Mouse (Mus musculus) Patski (cell line): ENCODE measurements around the gene Poc1a. TPM values are rescaled to one million over a fixed set of nuclear protein-coding genes. Genes with fewer than 3 reads are reported as not detected.

Source experiments
- ATAC-seq: fragments of 100-300 bp; one replicate; pipeline ENCODE4 v1.8.0; 2021
- CTCF ChIA-PET: fragments of 350-600 bp; sonication (Branson Sonifier 250); formaldehyde crosslinking; loops from one replicate; lab custom pipeline; 2022; ENCODE audit warnings: inconsistent platforms; lab: Charles Lee
- POLR2A ChIA-PET: fragments of 350-600 bp; sonication (Branson Sonifier 250); formaldehyde crosslinking; loops from one replicate; lab custom pipeline; 2022; ENCODE audit warnings: antibody characterized with exemption, inconsistent platforms; lab: Charles Lee
- DNase-seq: peaks from one replicate; pipeline ENCODE4 v3.0.0-alpha.2; 2011; ENCODE audit warnings: low read depth, low spot score
- H3K27me3 ChIP-seq: fragments of 371-371 bp; one replicate; pipeline ENCODE4 v1.5.1; 2021
- CTCF ChIP-seq: fragments of 100-300 bp; IDR thresholded peaks from one replicate; pipeline ENCODE4 v1.5.1; 2021
- in situ Hi-C: fragments of 300-500 bp; cut with MboI; formaldehyde crosslinking; loops from 3 replicates; pipeline ENCODE4 v1.11.1; 2018; ENCODE audit warnings: low pct_unique_long_range_greater_than_20kb, mixed read lengths
- polyA plus RNA-seq: library from polyadenylated mRNA; unstranded; gene quantifications from one replicate; pipeline ENCODE4 v1.2.3, GENCODE M21; 2021

The Poc1a gene
- polyA plus RNA-seq, 1 experiment from 2014 or later, result 9.9 TPM

GRCm38 (mm10) chr9:106306662-106307351 is 25.9 kb downstream of the Poc1a start:
- POLR2A ChIA-PET, result interaction anchor here (1.0 kb wide), 1 partner anchor 62 kb away, joined by 4 read pairs; the partner anchor contains the start of gene Dusp7
- ATAC-seq (peak; percentile 49), DNase-seq (no peak)
- in situ Hi-C loops, result loop anchor here (5.0 kb wide), 2 partner anchors 40 to 115 kb away; no protein-coding TSS in a partner anchor
- CTCF ChIA-PET, result interaction anchor here (0.7 to 7.4 kb wide), 25 partner anchors 9 to 170 kb away, joined by 3 to 82 read pairs (median 5); partner anchors contain the start of genes Dusp7, Parp3 and Poc1a
- peak; percentile 98 for TF ChIP-seq CTCF
- H3K27me3 ChIP-seq, result no peaks in the 10 kb centered on the region

- POLR2A ChIA-PET, result no interaction called here
- no peak for TF ChIP-seq CTCF
- CTCF ChIA-PET, result interaction anchor here (0.8 to 7.4 kb wide), 3 partner anchors 20 to 112 kb away, joined by 3 to 82 read pairs (median 8); no protein-coding TSS in a partner anchor
- H3K27me3 ChIP-seq, result no peaks in the 10 kb centered on the region
- DNase-seq, result no peak
- no peak for ATAC-seq
- in situ Hi-C loops, result loop anchor here (5.0 kb wide), 2 partner anchors 39 to 114 kb away; no protein-coding TSS in a partner anchor
These were observed 27.3 kb downstream of the Poc1a start for GRCm38 (mm10) chr9:106308151-106308550.

DNA sequence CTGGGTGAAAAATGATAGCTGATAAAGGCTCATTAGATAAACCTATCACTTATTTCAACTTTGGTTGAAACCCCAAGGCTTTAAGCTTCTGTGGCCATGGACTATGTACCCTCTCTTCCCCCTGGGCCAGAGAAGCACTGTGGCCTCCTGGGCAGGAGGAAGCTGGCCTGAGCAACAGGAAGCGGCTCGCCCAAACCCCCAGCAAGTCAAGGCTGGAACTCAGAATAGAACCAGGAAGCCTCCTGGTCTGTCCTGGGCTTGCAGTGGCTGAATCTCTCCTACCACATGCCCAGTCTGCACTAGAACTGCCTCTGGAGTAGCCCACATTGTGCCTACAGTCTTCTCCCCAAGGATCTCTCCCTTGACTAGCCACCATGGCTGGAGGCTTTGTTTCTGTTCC is 27.7 kb downstream of the Poc1a start:
- TF ChIP-seq CTCF, result no peak
- in situ Hi-C loops, result loop anchor here (5.0 kb wide), 2 partner anchors 39 to 114 kb away; no protein-coding TSS in a partner anchor
- CTCF ChIA-PET, result interaction anchor here (0.8 to 7.4 kb wide), 2 partner anchors 20 to 111 kb away, joined by 3 to 82 read pairs; no protein-coding TSS in a partner anchor
- POLR2A ChIA-PET, result no interaction called here
- no peaks in the 10 kb centered on the region for H3K27me3 ChIP-seq
- DNase-seq (no peak), ATAC-seq (no peak)

DNA sequence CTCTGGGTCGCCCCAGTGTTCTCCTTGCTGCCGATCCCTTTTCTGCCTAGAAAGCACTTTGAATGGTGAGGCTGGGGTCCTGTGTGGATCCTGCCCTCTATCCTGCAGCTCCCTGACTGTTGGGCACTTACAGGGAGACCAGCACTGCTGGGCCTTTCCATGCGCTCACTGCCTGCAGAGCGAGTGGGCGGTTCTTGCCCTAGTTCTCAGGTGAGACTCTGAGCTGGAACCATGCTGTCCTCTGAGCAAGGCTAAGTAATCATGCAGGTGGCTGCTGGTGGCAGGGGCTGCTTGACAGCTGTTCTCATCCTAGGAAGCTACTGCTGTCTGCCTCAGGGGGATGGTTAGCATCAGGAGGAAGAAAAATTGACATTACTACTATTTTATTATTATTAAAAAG is 28.1 kb downstream of the Poc1a start:
- ATAC-seq (no peak), DNase-seq (no peak)
- in situ Hi-C loops, result loop anchor here (5.0 kb wide), 2 partner anchors 38 to 113 kb away; no protein-coding TSS in a partner anchor
- ChIA-PET POLR2A (no interaction called here), CTCF (interaction anchor here (0.8 to 7.4 kb wide), 2 partner anchors 21 to 111 kb away, joined by 3 to 82 read pairs; no protein-coding TSS in a partner anchor)
- TF ChIP-seq CTCF, result no peak
- no peaks in the 10 kb centered on the region for H3K27me3 ChIP-seq

DNA sequence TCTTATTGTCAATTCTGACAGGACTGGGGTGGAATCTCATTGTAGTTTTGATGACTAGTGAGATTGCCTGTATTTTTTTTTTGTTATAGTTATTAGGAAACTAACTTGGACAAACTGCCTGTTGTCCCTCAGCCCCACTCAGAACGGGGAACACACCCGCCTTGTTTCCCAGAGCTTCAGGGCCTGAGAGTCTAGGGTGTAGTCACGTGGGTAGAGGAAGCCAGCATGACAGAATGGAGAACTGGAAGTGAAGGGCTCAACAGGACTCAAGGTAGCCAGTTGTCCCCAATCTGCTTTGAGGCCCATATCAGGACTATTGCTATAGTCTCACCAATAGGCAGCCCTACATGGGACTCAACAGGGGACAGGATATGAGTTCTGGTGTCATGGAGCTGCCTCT is 29.0 kb downstream of the Poc1a start:
- no peak for TF ChIP-seq CTCF
- in situ Hi-C loops, result loop anchor here (5.0 kb wide), 2 partner anchors 37 to 112 kb away; no protein-coding TSS in a partner anchor
- CTCF ChIA-PET, result interaction anchor here (7.4 kb wide), 1 partner anchor 110 kb away, joined by 82 read pairs; no protein-coding TSS in a partner anchor
- no peaks in the 10 kb centered on the region for H3K27me3 ChIP-seq
- POLR2A ChIA-PET, result no interaction called here
- ATAC-seq, result no peak
- DNase-seq, result no peak

- CTCF ChIA-PET, result interaction anchor here (1.1 to 1.8 kb wide), 4 partner anchors 16 to 165 kb away, joined by 3 to 6 read pairs (median 3); partner anchors contain the start of gene Parp3
- DNase-seq (no peak), ATAC-seq (no peak)
- no peaks in the 10 kb centered on the region for H3K27me3 ChIP-seq
- POLR2A ChIA-PET, result no interaction called here
- in situ Hi-C loops, result no loop called here
- TF ChIP-seq CTCF, result no peak
These were observed 30.8 kb downstream of the Poc1a start for GRCm38 (mm10) chr9:106311625-106312191.

GRCm38 (mm10) chr9:106312950-106313360 is 32.1 kb downstream of the Poc1a start:
- DNase-seq (no peak), ATAC-seq (no peak)
- TF ChIP-seq CTCF, result no peak
- ChIA-PET CTCF (interaction anchor here (0.9 kb wide), 1 partner anchor 11 kb away, joined by 3 read pairs; no protein-coding TSS in a partner anchor), POLR2A (no interaction called here)
- in situ Hi-C loops, result no loop called here
- no peaks in the 10 kb centered on the region for H3K27me3 ChIP-seq

DNA sequence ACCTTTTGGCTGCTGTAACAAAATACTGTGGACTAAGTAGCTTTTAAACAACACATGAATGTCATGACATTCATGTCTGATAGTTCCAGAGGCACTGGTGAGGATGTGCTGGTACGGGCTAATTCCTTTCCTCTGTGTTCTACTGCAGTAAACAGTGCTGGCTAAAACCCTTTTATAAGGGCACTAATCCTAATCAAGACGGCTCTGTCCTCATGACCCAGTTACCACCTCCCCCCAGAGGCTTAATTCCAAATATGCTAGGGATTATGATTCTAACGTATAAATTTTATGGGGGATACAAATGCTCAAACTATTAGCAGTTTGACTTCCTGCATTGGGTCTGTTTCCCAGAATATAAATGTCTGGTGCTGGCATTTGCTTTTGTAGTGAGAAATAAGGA is 33.3 kb downstream of the Poc1a start:
- no peak for TF ChIP-seq CTCF
- DNase-seq (no peak), ATAC-seq (no peak)
- ChIA-PET CTCF (no interaction called here), POLR2A (no interaction called here)
- in situ Hi-C loops, result no loop called here
- no peaks in the 10 kb centered on the region for H3K27me3 ChIP-seq

- no peak for ATAC-seq
- POLR2A ChIA-PET, result no interaction called here
- no peak for DNase-seq
- no peaks in the 10 kb centered on the region for H3K27me3 ChIP-seq
- no peak for TF ChIP-seq CTCF
- CTCF ChIA-PET, result no interaction called here
- in situ Hi-C loops, result no loop called here
These were observed 37.2 kb downstream of the Poc1a start for GRCm38 (mm10) chr9:106318074-106318473.

GRCm38 (mm10) chr9:106319095-106319494 is 38.2 kb downstream of the Poc1a start:
- in situ Hi-C loops, result no loop called here
- CTCF ChIA-PET, result interaction anchor here (1.1 to 1.6 kb wide), 3 partner anchors 12 to 13 kb away, joined by 3 to 6 read pairs (median 3); no protein-coding TSS in a partner anchor

More at GRCm38 (mm10) chr9:106319095-106319494, 38.2 kb downstream of the Poc1a start:
- H3K27me3 ChIP-seq, result no peaks in the 10 kb centered on the region
- no peak for TF ChIP-seq CTCF
- no peak for ATAC-seq
- DNase-seq, result no peak
- POLR2A ChIA-PET, result no interaction called here
